Mouse (Mus musculus) olfactory bulb, adult 2 months (tissue): ENCODE results near the gene Gm49387.

Source experiments
- CTCF ChIP-seq: fragments of 200-500 bp; IDR thresholded peaks from 2 replicates; pipeline ENCODE4 v1.5.1; 2012; ENCODE audit warnings: low read depth, mild to moderate bottlenecking, low read length, moderate library complexity; ENCODE audit not compliant: insufficient read depth
- POLR2A ChIP-seq: fragments of 200-500 bp; IDR thresholded peaks from 2 replicates; pipeline ENCODE4 v1.6.1; 2012; ENCODE audit warnings: mild to moderate bottlenecking, low read depth, low read length, moderate library complexity; ENCODE audit not compliant: insufficient read depth

GRCm38 (mm10) chr14:31594693-31595092 lies 46.0 kb downstream of the Gm49387 start:
- no peak for TF ChIP-seq POLR2A
- no peak for TF ChIP-seq CTCF
